Mouse (Mus musculus) MEL (cell line): ENCODE measurements around the gene Auts2. TPM values are rescaled to one million over a fixed set of nuclear protein-coding genes. Genes with fewer than 3 reads are reported as not detected.

Experiments
- DNase-seq: peaks from one replicate; pipeline ENCODE4 v3.0.0; 2011; ENCODE audit warnings: low read depth, low spot score
- H3K27ac ChIP-seq: 2 replicates; pipeline ENCODE4 v1.5.1; 2012; ENCODE audit warnings: low read depth, mild to moderate bottlenecking, control low read depth, low read length, moderate library complexity; ENCODE audit not compliant: control insufficient read depth
- H3K27me3 ChIP-seq, 2 experiments: fragments of 150-350 bp in 1 of 2; sonication (generic) in 1 of 2; 2 replicates each; pipeline ENCODE4 v1.6.1; 2012; ENCODE audit warnings: low read length in 2 of 2, mild to moderate bottlenecking in 2 of 2, improper control_type of control experiment in 1 of 2, moderate library complexity in 1 of 2; ENCODE audit not compliant: insufficient read depth in 2 of 2, control insufficient read depth in 1 of 2
- H3K36me3 ChIP-seq, 2 experiments: 2 replicates each; pipeline ENCODE4 v1.6.1; 2012 to 2014; ENCODE audit warnings: low read length in 2 of 2, improper control_type of control experiment in 1 of 2, inconsistent platforms in 1 of 2, mild to moderate bottlenecking in 1 of 2; ENCODE audit not compliant: insufficient read depth in 2 of 2, control insufficient read depth in 1 of 2
- H3K4me1 ChIP-seq, 2 experiments: fragments of 150-350 bp in 1 of 2; sonication (generic) in 1 of 2; 2 replicates each; pipeline ENCODE4 v1.6.1; 2012; ENCODE audit warnings: low read length in 2 of 2, improper control_type of control experiment in 1 of 2, mild to moderate bottlenecking in 1 of 2; ENCODE audit not compliant: insufficient read depth in 2 of 2, control insufficient read depth in 1 of 2
- H3K4me3 ChIP-seq, 2 experiments: fragments of 150-350 bp in 1 of 2; sonication (generic) in 1 of 2; 2 replicates each; pipeline ENCODE4 v1.5.1; 2012; ENCODE audit warnings: low read depth in 2 of 2, low read length in 2 of 2, mild to moderate bottlenecking in 2 of 2, moderate library complexity in 2 of 2, control low read depth in 1 of 2, improper control_type of control experiment in 1 of 2; ENCODE audit not compliant: control insufficient read depth in 1 of 2, insufficient read depth in 1 of 2
- H3K79me2 ChIP-seq: 2 replicates; pipeline ENCODE4 v1.6.1; 2012; ENCODE audit warnings: mild to moderate bottlenecking, low read length, moderate library complexity; ENCODE audit not compliant: control insufficient read depth, poor library complexity, insufficient read depth
- H3K9ac ChIP-seq: 2 replicates; pipeline ENCODE4 v1.6.1; 2012; ENCODE audit warnings: low read depth, mild to moderate bottlenecking, control low read depth, low read length, moderate library complexity; ENCODE audit not compliant: control insufficient read depth, poor library complexity, severe bottlenecking
- H3K9me3 ChIP-seq: fragments of 150-350 bp; sonication (generic); replicated peaks from 2 replicates; pipeline ENCODE4 v1.6.1; 2012; ENCODE audit warnings: mild to moderate bottlenecking, low read length, improper control_type of control experiment, moderate library complexity; ENCODE audit not compliant: insufficient read depth
- BHLHE40 ChIP-seq: IDR thresholded peaks from 2 replicates; pipeline ENCODE4 v1.6.1; 2012; ENCODE audit warnings: low read depth, mild to moderate bottlenecking, inconsistent platforms, low read length, improper control_type of control experiment, borderline replicate concordance
- CHD1 ChIP-seq: IDR thresholded peaks from 2 replicates; pipeline ENCODE4 v1.6.1; 2012; ENCODE audit warnings: low read depth, mild to moderate bottlenecking, inconsistent platforms, low read length, improper control_type of control experiment
- CHD2 ChIP-seq: IDR thresholded peaks from 2 replicates; pipeline ENCODE4 v1.6.1; 2011; ENCODE audit warnings: low read length, improper control_type of control experiment
- CTCF ChIP-seq, 3 experiments: IDR thresholded peaks in 2 of 3; conservative IDR thresholded peaks in 1 of 3; 2 replicates each; pipeline ENCODE4 v1.5.1; 2011 to 2012; ENCODE audit warnings: low read length in 3 of 3, low read depth in 2 of 3, mild to moderate bottlenecking in 2 of 3, improper control_type of control experiment in 1 of 3, inconsistent platforms in 1 of 3, mixed read lengths in 1 of 3, moderate library complexity in 1 of 3; ENCODE audit not compliant: control insufficient read depth in 1 of 3, insufficient read depth in 1 of 3, poor library complexity in 1 of 3, severe bottlenecking in 1 of 3
- E2F4 ChIP-seq: IDR thresholded peaks from 2 replicates; pipeline ENCODE4 v1.6.1; 2011; ENCODE audit warnings: low read depth, low read length, improper control_type of control experiment, borderline replicate concordance
- EP300 ChIP-seq, 2 experiments: IDR thresholded peaks; 2 replicates each; pipeline ENCODE4 v1.6.1; 2011; ENCODE audit warnings: improper control_type of control experiment in 2 of 2, low read length in 2 of 2, low read depth in 1 of 2, mild to moderate bottlenecking in 1 of 2
- GABPA ChIP-seq: IDR thresholded peaks from 2 replicates; pipeline ENCODE4 v1.6.1; 2012; ENCODE audit warnings: low read depth, mild to moderate bottlenecking, inconsistent platforms, low read length, improper control_type of control experiment, moderate library complexity
- GATA1 ChIP-seq: IDR thresholded peaks from 2 replicates; pipeline ENCODE4 v1.6.1; 2011; ENCODE audit warnings: low read depth, low read length, improper control_type of control experiment
- JUND ChIP-seq: IDR thresholded peaks from 2 replicates; pipeline ENCODE4 v1.6.1; 2011; ENCODE audit warnings: low read depth, mild to moderate bottlenecking, improper control_type of control experiment, low read length
- KAT2A ChIP-seq: conservative IDR thresholded peaks from 2 replicates; pipeline ENCODE4 v1.6.1; 2012; ENCODE audit warnings: low read depth, low read length, improper control_type of control experiment, inconsistent platforms
- MAX ChIP-seq: IDR thresholded peaks from 2 replicates; pipeline ENCODE4 v1.6.1; 2011; ENCODE audit warnings: low read length, improper control_type of control experiment
- MEF2A ChIP-seq: IDR thresholded peaks from 2 replicates; pipeline ENCODE4 v1.6.1; 2014; ENCODE audit warnings: low read depth, mild to moderate bottlenecking, inconsistent platforms, low read length, improper control_type of control experiment; ENCODE audit not compliant: poor library complexity, insufficient replicate concordance, severe bottlenecking; ENCODE audit errors: extremely low read depth
- MYB ChIP-seq: IDR thresholded peaks from 2 replicates; pipeline ENCODE4 v1.6.1; 2011; ENCODE audit warnings: mild to moderate bottlenecking, low read depth, low read length, improper control_type of control experiment
- MYC ChIP-seq: IDR thresholded peaks from 2 replicates; pipeline ENCODE4 v1.6.1; 2011; ENCODE audit warnings: low read depth, mild to moderate bottlenecking, low read length, improper control_type of control experiment, moderate library complexity
- NELFE ChIP-seq: IDR thresholded peaks from 2 replicates; pipeline ENCODE4 v1.6.1; 2011; ENCODE audit warnings: low read depth, low read length, improper control_type of control experiment
- NRF1 ChIP-seq: IDR thresholded peaks from 2 replicates; pipeline ENCODE4 v1.6.1; 2014; ENCODE audit warnings: low read depth, mild to moderate bottlenecking, inconsistent platforms, low read length, improper control_type of control experiment, moderate library complexity; ENCODE audit not compliant: poor library complexity, insufficient read depth, severe bottlenecking
- POLR2A ChIP-seq, 2 experiments: IDR thresholded peaks; 2 replicates each; pipeline ENCODE4 v1.6.1; 2011 to 2012; ENCODE audit warnings: low read length in 2 of 2, mild to moderate bottlenecking in 2 of 2, control low read depth in 1 of 2, improper control_type of control experiment in 1 of 2, low read depth in 1 of 2, moderate library complexity in 1 of 2; ENCODE audit not compliant: control insufficient read depth in 1 of 2, insufficient read depth in 1 of 2, poor library complexity in 1 of 2
- SIN3A ChIP-seq: IDR thresholded peaks from 2 replicates; pipeline ENCODE4 v1.6.1; 2012; ENCODE audit warnings: low read length, improper control_type of control experiment, inconsistent platforms
- SMC3 ChIP-seq: IDR thresholded peaks from 2 replicates; pipeline ENCODE4 v1.6.1; 2011; ENCODE audit warnings: low read depth, low read length, improper control_type of control experiment
- TAL1 ChIP-seq: IDR thresholded peaks from 2 replicates; pipeline ENCODE4 v1.6.1; 2012; ENCODE audit warnings: mild to moderate bottlenecking, inconsistent platforms, low read length, moderate library complexity, mixed read lengths
- TCF12 ChIP-seq: IDR thresholded peaks from 2 replicates; pipeline ENCODE4 v1.6.1; 2014; ENCODE audit warnings: low read depth, mild to moderate bottlenecking, inconsistent platforms, low read length, improper control_type of control experiment, moderate library complexity
- USF2 ChIP-seq, 2 experiments: IDR thresholded peaks; 2 replicates each; pipeline ENCODE4 v1.6.1; 2011 to 2012; ENCODE audit warnings: improper control_type of control experiment in 2 of 2, low read length in 2 of 2, borderline replicate concordance in 1 of 2, inconsistent platforms in 1 of 2, low read depth in 1 of 2, mild to moderate bottlenecking in 1 of 2; ENCODE audit not compliant: insufficient read depth in 1 of 2
- ZC3H11A ChIP-seq: IDR thresholded peaks from 2 replicates; pipeline ENCODE4 v1.6.1; 2012; ENCODE audit warnings: low read depth, mild to moderate bottlenecking, inconsistent platforms, low read length, improper control_type of control experiment
- ZKSCAN1 ChIP-seq: IDR thresholded peaks from 2 replicates; pipeline ENCODE4 v1.6.1; 2012; ENCODE audit warnings: low read depth, mild to moderate bottlenecking, inconsistent platforms, low read length, improper control_type of control experiment, moderate library complexity
- ZMIZ1 ChIP-seq: IDR thresholded peaks from 2 replicates; pipeline ENCODE4 v1.6.1; 2012; ENCODE audit warnings: low read depth, mild to moderate bottlenecking, inconsistent platforms, low read length, improper control_type of control experiment, moderate library complexity
- polyA plus RNA-seq, 2 experiments: library from polyadenylated mRNA; stranded (reverse) in 1 of 2; unstranded in 1 of 2; fragments of >175 nt in 1 of 2; fragments of >200 nt in 1 of 2; gene quantifications; 2 replicates each; pipeline versions ENCODE4 v1.2.1 to v1.2.4; 2012; ENCODE audit warnings: low replicate concordance in 2 of 2, low read depth in 1 of 2; ENCODE audit not compliant: insufficient read length in 2 of 2, insufficient read depth in 1 of 2, missing spikeins in 1 of 2
- total RNA-seq: library from RNA; depleted of rRNA; stranded (reverse); fragments of 300-350 nt; gene quantifications from 2 replicates; pipeline ENCODE4 v1.2.3, GENCODE M21; 2012

Auts2 gene
- total and polyA plus RNA-seq, 3 experiments: not detected

DNA sequence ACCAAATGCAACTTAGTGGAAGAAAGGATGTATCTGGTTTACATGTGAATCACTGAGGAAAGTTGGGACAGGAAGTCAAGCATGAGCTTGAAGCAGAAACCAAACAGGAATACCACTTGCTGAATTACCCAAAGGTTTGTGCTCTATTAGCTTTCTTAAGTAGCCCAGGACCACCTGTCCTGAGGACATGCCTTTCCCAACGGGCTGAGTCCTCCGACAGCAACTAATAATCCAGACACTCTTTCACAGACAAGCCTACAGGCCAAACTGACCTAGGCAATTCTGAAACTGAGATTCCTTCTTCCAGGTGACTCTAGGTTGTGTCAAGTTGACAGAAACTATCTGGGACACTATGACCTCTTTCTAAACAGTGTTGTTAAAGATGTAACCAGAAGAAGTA is 44.2 kb downstream of the Auts2 start:
- TF ChIP-seq ZMIZ1 (no peak), SMC3 (no peak), MYB (no peak), E2F4 (no peak), ZKSCAN1 (no peak), SIN3A (no peak), GATA1 (no peak), CTCF (IDR thresholded peaks at IDR 0.05 in 2 of 3, conservative IDR thresholded peaks at IDR 0.05 in 1 of 3; ENCODE audit: control insufficient read depth in 1 of 3, insufficient read depth in 1 of 3, low read depth in 2 of 3, low read length in 3 of 3, poor library complexity in 1 of 3, severe bottlenecking in 1 of 3) (no peak), NRF1 (no peak), JUND (no peak)
- TF ChIP-seq, all 39 proteins: peak for 0
- Histone ChIP-seq H3K4me1 (no peaks in the 10 kb centered on the region), H3K36me3 (no peaks in the 10 kb centered on the region), H3K4me3 (no peak overlapping the region), H3K79me2 (no peaks in the 10 kb centered on the region), H3K9me3 (no peaks in the 10 kb centered on the region), H3K9ac (no peak overlapping the region), H3K27ac (no peak overlapping the region), H3K27me3 (no peaks in the 10 kb centered on the region)
- DNase-seq: no peak

DNA sequence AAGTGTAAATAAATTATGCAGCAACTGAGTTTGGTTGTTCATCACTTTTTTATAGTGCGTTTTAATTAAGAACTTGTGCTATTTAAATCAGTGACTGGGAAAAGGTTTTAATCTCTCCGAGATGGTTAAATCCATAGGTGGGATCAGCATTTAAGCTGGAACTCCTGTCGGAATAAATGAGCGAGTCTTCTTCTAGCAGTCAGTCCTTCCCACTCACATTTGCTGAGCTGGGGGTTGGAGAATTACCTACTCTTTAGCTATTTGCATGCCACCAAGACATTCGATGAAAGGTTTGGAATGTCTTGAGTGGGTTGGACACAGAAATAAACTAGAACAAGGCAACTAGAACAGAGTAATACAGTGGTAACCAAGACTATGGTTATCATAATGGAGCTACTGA is 45.1 kb downstream of the Auts2 start:
- Histone ChIP-seq H3K4me3 (no peak overlapping the region), H3K27ac (no peak overlapping the region), H3K27me3 (no peaks in the 10 kb centered on the region), H3K4me1 (no peaks in the 10 kb centered on the region), H3K36me3 (no peaks in the 10 kb centered on the region), H3K79me2 (no peaks in the 10 kb centered on the region), H3K9ac (no peak overlapping the region), H3K9me3 (no peaks in the 10 kb centered on the region)
- no peak for DNase-seq
- TF ChIP-seq MEF2A: no peak
- TF ChIP-seq MYC: no peak
- no peak for TF ChIP-seq GABPA
- no peak for TF ChIP-seq ZC3H11A
- no peak for TF ChIP-seq USF2 (IDR thresholded peaks at IDR 0.05; ENCODE audit: borderline replicate concordance in 1 of 2, insufficient read depth in 1 of 2, low read depth in 1 of 2, low read length in 2 of 2)
- TF ChIP-seq CHD2: no peak
- no peak for TF ChIP-seq NELFE
- TF ChIP-seq EP300 (IDR thresholded peaks at IDR 0.05; ENCODE audit: low read depth in 1 of 2, low read length in 2 of 2): no peak
- no peak for TF ChIP-seq BHLHE40
- no peak for TF ChIP-seq SMC3
- TF ChIP-seq POLR2A (IDR thresholded peaks at IDR 0.05; ENCODE audit: control insufficient read depth in 1 of 2, insufficient read depth in 1 of 2, low read depth in 1 of 2, low read length in 2 of 2, poor library complexity in 1 of 2): no peak
- no peak for TF ChIP-seq TAL1
- TF ChIP-seq KAT2A: no peak
- TF ChIP-seq CHD1: no peak
- no peak for TF ChIP-seq TCF12
- TF ChIP-seq NRF1: no peak
- TF ChIP-seq MAX: no peak
- TF ChIP-seq JUND: no peak
